Mouse (Mus musculus): ENCODE data around the gene Pdzrn4. TPM values are rescaled to one million over a fixed set of nuclear protein-coding genes. Genes with fewer than 3 reads are reported as not detected.
"Not testable (repeated sequence)": the region's sequence is repeated elsewhere in the genome, so short reads cannot be mapped to it uniquely, and the experiment has no call there.

The Pdzrn4 gene
- total RNA-seq (2021), result 1 to 10 TPM; 5.3 to 6.8 TPM

DNA sequence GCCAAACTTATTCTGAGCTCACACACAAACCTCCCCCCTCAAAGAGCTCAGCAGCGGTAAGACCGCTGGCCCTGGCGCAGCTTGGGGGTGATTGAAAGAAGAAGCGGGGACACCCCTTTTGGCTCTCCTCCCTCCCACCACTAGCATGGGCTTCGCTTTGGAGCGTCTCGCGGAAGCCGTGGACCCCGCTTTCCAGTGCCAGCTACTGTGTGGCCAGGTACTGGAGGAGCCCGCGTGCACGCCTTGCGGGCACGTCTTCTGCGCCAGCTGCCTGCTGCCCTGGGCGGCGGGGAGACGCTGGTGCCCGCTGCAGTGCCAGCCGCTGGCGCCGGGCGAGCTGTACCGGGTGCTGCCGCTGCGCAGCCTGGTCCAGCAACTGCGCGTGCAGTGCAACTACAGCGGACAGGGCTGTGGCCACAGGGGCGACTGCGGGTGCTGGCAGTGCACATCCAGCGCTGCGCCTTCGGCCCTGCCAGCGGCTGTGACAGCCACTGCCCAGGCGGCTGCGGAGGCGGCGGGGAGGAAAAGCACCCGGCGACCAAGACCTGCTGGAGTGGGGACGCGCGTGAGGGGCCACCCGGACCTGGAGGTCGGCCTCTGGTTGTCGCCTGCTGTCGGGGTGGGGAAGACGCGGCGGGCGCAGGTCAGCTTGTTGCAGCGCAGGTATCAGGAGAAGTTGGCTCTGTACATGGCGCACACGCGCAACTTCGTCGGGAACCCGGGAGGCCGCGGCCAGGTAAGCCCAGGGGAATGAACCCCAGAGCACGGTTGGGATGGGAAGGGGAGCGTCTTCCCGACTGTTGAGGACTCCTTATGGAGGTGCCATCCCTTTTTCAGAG lies at the start of gene Pdzrn4:
Gene Pdzrn4, plus strand, starts transcription at position 112 of the 839 bp plus-strand sequence.
- peak; percentile 33 for DNase-seq (ENCODE audit: extremely low spot score in 1 of 2, low spot score in 1 of 2)

DNA sequence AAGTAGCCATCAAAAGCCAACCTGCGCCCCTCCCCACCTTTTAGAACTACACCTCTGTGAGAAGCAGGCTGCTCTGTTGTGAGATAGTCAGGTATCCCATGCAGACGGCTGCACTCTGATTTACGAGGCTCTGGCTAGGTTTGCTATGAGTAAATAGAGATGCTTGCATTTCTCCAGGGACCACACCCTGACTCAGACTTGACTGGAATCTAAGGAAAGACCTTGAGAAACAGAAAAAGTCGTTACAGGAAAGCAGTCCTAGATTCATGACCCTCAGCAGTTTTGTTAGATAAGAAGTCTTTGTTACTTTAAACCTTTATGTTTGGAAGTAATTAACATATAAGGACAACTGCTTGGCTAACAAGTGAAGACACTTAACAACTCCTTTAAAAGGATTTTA lies 49.3 kb upstream of the Pdzrn4 start:
- DNase-seq (ENCODE audit: extremely low spot score in 1 of 2, low spot score in 1 of 2), result no peak

DNA sequence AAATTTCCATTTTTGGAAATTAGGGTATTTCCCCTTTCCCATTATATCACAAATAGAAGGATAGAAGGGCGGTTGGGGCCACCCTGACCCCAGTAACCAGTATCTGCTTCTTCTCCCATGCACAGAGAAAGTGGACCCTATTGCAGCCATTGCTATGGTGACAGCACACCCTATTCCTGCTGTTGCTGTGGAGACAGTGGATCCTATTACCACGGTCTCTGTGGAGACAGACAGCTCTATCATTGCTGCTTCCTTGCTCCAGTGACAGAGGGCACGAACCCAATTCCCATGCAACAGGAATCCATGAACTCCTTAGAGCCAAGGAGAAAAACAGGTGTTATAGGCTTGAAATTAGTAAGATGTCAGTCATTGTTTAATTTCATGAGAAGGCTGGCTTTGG lies 48.8 kb upstream of the Pdzrn4 start:
- no peak for DNase-seq (ENCODE audit: extremely low spot score in 1 of 2, low spot score in 1 of 2)

DNA sequence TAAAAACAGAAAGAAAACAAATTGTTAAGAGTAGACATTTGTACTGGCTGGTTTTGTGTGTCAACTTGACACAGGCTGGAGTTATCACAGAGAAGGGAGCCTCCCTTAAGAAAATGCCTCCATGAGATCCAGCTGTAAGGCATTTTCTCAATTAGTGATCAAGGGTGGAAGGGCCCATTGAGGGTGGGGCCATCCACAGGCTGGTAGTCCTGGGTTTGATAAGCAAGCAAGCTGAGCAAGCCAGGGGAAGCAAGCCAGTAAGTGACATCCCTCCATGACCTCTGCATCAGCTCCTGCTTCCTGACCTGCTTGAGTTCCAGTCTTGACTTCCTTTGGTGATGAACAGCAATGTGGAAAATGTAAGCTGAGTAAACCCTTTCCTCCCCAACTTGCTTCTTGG lies 48.2 kb upstream of the Pdzrn4 start:
- DNase-seq (ENCODE audit: extremely low spot score in 1 of 2, low spot score in 1 of 2), result not testable (repeated sequence)

DNA sequence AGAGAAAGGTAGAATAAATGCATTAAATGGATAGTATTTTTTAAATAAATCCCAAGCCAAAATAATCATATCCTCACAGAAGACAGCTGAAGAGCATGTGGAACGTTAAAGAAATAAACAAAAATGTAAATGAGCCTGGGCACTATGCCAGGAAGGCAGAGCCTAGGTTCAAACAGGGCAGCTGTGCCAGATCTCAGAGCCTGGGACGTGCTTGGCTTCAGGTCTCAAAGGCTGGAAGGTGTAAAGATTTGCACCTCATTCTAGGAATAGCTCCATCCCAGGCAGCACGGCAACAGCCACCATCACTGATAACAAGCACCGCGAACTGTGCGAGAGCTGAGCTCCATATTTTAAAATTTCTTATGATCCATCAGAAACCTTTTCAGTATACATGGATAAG lies 32.5 kb upstream of the Pdzrn4 start:
- DNase-seq (ENCODE audit: extremely low spot score in 1 of 2, low spot score in 1 of 2), result no peak

DNA sequence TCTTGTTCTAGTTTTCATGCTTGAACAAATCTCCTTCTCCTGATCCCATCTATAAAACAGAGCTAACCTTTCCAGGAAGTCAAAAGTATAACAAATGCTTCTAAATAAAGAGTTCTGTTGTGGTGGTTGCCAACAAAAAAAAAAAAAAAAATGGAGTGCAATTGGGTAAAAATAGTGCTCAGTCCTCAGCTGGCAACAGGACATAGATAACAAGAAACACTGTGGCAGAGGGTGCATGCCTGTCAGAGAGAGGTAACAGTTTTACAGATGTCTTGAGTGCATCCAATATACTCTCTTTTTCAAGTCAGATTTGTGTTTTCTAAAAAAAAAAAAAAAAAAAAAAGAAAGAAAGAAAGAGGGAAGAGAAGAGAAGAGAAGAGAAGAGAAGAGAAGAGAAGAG lies 32.1 kb upstream of the Pdzrn4 start:
- no peak for DNase-seq (ENCODE audit: extremely low spot score in 1 of 2, low spot score in 1 of 2)

DNA sequence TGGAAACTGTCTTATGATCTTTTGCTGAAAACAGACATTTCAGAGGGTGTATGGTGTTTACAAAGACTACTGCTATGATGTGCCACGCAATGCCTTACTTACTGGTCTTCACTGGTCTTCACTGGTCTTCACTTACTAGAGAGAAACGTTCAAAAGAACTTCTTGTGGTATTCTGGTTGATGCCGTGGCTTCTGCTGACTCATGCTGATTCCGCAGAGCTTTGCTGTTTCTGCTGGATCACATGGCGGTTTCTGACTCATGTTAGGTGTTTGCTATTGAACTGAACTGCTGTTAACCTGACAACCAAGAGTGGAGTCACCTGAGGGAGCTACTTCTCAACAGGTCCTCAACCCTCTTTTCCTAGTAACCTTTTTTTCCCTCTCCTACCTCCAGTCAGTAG lies 1.9 kb upstream of the Pdzrn4 start:
- DNase-seq (ENCODE audit: extremely low spot score in 1 of 2, low spot score in 1 of 2), result no peak

DNA sequence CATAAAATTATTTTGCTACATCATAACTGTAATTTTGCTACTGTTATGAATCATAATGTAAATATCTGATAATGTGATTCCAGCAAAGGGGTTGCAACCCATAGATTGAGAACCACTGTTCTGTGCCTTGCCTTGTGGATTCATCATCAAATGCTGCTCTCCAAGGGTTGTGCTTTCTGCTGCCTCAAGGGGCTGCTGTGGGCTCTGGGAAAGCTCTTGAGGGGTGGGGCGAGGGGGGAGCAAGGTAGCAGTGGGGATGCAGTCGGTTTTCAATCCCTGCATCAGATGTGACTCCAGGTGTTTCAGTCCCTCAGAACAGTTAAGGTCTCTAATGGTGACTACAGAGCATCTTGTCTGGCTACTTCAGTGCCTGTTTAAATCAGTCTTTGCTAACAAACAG lies 2.1 kb downstream of the Pdzrn4 start:
- DNase-seq (ENCODE audit: extremely low spot score in 1 of 2, low spot score in 1 of 2), result no peak

DNA sequence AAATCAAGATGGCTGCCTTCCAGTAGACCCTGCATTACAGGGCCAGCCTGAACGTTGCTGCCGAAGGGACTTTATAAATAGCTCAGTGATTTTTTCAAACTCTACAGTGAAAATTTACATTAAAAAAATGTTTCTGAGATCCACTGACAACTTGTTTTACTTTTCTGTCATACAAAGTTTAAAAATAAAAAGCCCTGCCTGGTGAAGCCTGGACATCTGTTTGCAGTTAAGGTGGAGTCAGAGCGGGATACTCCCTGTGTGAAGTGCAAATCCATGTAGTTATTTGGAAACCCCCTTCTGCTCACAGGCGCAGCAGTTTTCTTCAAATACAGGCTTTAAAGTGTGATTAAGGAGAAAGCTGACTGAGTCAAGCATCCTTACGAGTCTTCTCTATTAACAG lies 2.6 kb downstream of the Pdzrn4 start:
- no peak for DNase-seq (ENCODE audit: extremely low spot score in 1 of 2, low spot score in 1 of 2)

DNA sequence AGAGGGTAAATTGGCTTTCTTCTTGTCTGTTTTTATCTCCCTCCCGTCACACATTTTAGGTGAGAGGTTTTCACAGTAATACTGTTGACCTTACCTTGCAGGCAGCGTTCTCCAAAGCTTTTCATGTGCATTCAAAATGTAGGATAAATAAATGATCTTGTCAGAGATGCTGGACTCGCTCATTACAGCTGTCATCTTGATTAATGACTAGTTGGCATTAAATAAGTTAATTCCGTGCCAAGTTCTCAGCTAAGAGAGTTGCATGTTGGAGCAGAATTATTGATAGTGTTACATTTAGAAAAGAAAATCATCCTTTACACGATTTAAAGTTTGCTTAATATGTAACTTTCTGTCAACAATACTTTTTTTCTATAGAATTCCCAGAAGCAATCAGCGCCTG lies 4.9 kb downstream of the Pdzrn4 start:
- DNase-seq (ENCODE audit: extremely low spot score in 1 of 2, low spot score in 1 of 2), result no peak

DNA sequence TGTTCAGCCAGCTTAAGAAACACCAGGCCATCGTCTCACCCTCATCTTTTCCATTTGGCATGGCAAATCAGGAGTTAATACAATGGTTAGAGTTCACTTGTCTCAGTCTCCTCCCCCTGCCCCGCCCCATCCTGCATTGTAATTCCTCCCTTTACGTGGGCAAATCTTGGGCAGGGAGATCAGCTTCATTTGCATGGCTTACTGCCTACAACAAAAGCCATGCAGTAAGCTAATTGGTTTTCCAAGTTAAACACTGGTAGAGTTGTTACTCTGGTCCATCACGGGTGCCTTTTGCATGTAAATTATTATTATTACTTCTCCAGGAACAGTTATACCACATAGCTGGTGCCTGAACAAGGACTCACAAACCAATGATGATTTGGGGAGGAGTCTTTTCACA lies 18.6 kb downstream of the Pdzrn4 start:
- DNase-seq (ENCODE audit: extremely low spot score in 1 of 2, low spot score in 1 of 2), result no peak

DNA sequence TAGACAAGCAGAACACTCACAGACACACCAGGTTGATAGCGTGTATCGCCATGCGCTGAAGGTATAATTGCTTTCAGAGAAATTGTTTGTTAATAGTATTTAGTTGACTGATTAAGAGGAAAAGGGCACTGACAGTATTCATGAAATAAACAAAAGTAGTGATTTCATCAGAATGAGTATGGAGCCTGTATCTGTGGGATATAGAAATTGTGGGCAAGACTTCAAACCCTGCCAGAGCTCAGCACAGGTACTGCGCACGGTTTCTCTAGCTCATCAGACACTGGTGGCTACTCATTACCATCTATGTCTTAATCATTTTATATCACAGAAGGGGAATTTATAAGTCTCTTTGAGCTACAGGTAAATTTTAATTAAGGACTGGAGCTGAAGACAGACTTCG lies 19.5 kb downstream of the Pdzrn4 start:
- no peak for DNase-seq (ENCODE audit: extremely low spot score in 1 of 2, low spot score in 1 of 2)

DNA sequence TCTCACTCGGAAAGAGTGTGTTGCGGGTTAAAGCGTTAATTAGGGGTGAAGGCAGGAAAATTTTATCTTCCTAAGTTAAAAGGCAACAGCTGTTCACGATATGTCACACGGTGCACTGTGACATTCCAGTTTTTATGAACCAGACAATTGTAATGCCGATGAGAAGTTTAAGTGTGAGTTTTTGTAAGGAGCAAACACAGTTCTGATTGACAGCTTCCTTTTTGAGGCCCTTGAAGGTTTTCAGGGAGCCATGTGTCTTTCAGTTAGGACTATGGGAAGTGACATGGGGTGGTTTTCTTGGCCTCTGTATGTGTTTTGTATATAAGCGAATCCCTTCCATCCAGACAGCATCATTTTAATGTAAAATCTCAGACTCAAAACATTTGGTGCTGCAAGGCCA lies 20.0 kb downstream of the Pdzrn4 start:
- no peak for DNase-seq (ENCODE audit: extremely low spot score in 1 of 2, low spot score in 1 of 2)

DNA sequence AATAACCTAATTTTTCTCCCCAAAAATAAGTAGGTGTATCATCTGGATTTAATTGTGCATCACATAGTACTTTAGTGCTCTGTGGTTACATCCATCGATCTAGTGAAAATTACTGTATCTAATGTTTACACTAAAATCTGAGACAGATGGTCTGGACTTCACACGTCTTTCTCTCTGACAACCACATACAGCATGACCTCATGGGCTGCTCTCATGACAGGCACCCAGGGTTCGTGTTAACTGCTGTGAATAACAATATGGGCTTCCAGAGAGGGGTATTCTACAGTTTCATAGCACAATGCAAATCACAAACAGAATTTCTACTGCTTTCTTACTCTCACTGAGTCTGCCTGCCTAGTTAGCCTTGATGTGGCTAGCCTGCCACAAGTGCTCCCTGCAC lies 20.4 kb downstream of the Pdzrn4 start:
- DNase-seq (ENCODE audit: extremely low spot score in 1 of 2, low spot score in 1 of 2), result no peak

DNA sequence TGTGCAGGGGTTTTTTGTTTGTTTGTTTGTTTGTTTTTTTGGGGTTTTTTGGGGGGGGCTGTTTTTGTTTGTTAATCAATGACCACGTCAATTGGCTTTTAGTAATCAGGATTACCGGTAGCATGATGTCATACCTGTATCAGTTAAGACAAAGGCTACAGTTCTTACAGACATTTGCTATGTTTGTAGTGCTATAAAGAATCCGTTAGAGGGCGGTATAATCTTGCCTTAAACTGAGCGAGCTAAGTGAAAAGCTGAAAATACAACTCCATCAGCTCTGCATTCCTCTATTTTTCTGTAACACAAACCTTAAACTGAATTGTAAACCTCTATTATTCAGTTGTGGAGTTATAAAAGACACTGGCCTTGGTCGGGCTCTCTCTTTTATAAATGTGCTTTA lies 37.9 kb downstream of the Pdzrn4 start:
- DNase-seq (ENCODE audit: extremely low spot score in 1 of 2, low spot score in 1 of 2), result no peak

DNA sequence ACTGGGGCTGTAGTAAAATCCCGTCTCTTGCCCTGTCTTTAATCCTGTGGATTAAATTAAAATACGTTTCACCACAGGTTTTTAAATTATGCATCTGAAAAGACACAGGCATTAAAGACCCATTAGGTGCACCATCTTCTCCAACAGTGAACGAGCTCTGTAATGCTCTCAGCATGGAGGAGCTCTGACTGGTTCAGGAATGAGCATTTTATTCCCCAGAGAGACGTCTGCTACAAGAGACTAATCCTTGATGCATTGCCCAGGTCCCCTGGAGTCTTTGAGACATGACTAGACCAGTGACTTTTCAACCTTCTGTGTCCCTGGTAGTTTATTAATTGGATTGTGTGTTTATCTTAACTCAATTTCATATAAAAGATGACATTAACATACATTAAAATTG lies 38.6 kb downstream of the Pdzrn4 start:
- DNase-seq (ENCODE audit: extremely low spot score in 1 of 2, low spot score in 1 of 2), result no peak

DNA sequence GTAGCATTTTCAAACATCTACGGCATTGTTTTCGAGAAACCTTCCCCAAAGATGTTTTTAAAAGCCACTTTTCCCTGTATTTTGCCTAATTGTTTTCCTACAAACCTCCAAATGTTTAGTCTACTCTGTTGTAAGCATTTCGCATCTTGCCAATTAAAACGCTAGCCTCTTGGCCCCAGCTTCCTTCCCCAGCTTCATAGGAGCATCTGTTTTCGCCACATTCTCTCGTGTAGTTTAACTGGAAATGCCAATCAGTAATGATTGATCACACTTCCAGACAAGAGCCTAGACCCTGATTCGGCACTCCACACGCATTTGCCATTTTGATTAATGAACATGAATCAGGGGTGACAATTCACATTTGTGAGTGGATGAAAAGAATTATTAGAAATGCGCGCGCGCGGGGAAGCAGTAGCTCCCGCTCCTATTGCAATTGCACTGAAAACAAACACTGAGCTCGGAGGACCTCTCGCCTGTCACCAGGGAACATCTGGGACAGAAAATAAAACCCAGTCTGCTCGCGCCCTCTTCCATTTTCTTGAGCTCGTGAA lies 45.0 kb downstream of the Pdzrn4 start:
- DNase-seq (ENCODE audit: extremely low spot score in 1 of 2, low spot score in 1 of 2), result no peak

DNA sequence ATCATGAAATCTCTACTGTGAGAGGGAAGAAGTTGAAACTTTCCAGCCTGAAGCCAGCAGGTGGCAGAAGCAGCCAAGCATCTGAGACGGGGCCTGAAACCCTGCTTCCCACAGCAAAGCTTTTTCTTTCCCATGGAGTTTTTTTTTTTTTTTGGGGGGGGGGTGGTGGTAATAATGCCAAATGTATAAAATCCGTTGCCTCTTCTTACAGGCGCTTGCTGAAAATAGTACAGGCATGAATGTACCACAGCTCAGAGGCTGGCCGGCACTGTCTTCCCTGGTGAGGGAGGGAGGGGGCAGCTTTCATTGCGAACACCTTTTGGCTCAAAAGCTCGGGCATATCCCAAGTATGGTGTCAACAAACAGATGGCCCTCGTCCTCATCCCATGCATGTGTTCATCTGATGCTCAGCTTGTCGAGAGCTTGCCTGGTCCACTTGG lies 51.0 kb downstream of the Pdzrn4 start:
- peak in 1 of 2 experiments; percentile 58 for DNase-seq (ENCODE audit: extremely low spot score in 1 of 2, low spot score in 1 of 2)

DNA sequence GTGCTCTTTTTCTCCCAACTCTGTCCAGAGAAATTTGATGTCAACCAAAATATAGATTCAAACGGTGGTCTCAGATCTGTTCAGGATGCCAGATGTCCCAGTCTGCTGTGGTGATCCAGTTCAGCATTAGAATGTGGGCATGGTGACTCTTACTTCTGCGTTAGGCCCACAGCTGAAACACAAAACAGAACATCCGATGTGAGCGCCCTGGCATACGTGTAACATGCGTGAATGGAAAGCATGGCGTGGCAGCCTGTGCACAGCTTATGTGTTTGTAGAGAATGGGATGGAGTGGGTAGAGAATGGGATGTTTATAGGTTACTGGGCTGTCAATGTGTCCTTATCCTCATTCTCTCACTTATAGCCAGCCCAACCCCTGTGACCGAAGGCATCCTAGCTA lies 52.4 kb downstream of the Pdzrn4 start:
- no peak for DNase-seq (ENCODE audit: extremely low spot score in 1 of 2, low spot score in 1 of 2)

DNA sequence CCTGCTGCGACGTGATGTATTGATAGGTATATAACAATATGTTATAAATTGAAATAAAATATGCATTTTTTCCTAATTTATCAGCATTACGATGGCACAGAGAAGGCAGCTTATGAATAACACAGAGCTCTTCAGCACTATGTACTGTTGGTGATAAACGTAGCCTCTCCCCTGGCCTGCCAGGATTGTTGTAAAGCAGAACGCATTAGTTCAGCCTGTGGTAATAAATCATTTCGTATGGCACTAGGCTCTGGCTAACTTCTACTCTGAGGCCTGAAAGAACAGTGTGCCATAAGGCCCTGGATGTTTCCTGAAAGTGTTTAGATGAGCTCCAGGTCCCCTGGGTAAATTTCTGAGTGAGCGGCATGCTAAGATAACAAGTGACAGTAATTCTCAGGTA lies 55.9 kb downstream of the Pdzrn4 start:
- DNase-seq (ENCODE audit: extremely low spot score in 1 of 2, low spot score in 1 of 2), result no peak

DNA sequence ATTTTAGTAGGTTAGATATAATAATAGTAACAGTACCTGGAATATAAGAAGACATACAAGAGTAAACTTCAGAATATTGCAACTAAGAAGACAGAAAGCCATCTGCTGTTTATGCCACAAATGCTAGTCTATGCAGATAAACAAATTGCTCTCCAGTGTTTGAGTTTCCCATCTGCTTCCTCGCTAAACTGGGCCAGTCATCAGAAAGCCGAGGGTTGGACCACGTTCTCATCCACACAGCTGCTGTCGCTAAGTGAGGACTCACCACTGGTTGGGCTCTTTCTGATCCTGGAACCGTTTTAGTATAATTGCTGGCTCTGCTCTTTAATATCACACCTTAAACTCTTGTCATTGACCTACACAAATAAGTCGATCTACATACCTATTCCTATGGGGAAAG lies 85.5 kb downstream of the Pdzrn4 start:
- no peak for DNase-seq (ENCODE audit: extremely low spot score in 1 of 2, low spot score in 1 of 2)

DNA sequence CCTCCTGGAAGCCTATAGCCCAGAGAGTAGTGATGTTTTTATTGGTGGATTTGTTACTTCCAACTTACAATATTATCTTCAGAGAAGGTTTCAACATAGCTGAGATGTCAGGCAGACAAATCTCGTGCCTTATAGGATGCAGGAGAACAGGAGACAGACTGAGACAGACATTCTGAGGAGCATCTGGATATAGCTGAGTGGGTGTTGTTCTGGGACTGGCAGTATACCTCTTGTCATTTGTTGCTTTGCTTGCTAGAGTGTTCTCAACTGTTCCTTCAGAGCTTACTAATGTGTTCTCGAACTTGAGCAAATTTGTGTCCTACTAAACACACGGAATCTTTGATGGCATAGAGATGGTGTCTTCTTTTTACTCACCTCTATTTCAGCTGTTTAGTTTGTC lies 94.7 kb downstream of the Pdzrn4 start:
- no peak for DNase-seq (ENCODE audit: extremely low spot score in 1 of 2, low spot score in 1 of 2)
